Mouse (Mus musculus): Measurements from ENCODE around the gene Lman1l. TPM values are rescaled to one million over a fixed set of nuclear protein-coding genes. Genes with fewer than 3 reads are reported as not detected.

Lman1l gene
- not detected in 2 replicates for polyA plus RNA-seq (2012; rRNA removed)

GRCm38 (mm10) chr9:57620674-57621073, at the start of gene Lman1l:
Gene Lman1l (minus strand): TSS chr9:57620774.

DNA sequence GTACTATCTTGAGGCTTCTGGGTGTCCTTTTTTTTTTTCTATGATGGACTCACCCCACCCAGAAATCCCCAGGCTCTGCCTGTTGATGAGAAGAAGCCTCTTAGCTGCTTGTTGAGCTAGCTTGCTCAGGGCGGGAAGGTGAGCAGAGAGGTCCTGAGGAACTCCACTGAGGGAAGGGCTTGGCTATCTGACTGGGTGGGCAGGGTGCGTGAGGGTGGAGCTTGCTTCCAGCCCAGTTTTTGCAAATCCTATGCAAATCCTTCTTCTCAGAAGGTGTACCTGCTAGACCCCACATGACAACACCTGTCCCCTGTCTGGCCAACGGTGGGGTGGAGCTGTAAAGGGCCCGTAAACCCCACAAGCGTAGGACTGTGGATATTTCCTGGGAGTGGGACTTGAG, 32.7 kb upstream of the Lman1l start, which contains the start of gene Csk:
Gene Csk, minus strand, starts transcription at position 349 of the 400 bp plus-strand sequence.

DNA sequence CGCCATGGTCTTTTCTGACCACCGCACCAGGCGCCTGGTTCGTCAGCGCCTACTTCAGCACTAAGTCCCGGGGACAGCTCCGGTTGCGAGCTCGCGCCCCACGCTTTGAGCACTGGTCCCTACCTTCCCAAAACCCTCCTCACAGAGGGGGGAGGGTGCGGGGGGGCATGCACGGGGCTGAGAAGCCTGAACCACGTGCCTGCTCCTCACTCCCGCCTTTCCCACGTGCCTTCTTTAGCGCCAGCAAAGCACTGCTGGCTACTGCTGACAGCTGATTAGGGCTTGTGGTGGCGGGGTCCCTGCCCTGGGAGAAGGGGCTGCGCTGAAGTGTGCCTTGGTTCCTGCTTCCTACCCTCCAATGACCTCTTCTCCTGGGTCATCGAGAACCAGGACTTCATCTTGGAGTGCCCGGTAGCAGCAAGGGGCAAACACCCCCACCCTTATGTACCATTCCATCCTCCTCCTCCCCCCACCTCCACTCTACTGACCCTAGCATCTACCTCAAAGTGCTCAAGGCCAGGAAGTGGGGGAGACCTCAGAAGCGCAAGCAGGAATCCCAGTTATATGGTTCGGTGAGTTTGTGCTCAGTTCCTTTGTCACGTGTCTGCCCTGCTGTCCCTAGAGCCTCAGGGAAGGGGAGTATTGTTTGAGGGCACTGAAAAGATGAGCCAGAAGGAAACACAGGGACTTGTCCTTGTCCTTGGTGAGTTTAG, 14.3 kb downstream of the Lman1l start, which contains the start of gene Cplx3:
Gene Cplx3, minus strand, starts transcription at position 143 of the 713 bp plus-strand sequence.

GRCm38 (mm10) chr9:57589224-57590126, 31.1 kb downstream of the Lman1l start, which contains the start of gene Ulk3:
Gene Ulk3 (plus strand): TSS chr9:57589452.

DNA sequence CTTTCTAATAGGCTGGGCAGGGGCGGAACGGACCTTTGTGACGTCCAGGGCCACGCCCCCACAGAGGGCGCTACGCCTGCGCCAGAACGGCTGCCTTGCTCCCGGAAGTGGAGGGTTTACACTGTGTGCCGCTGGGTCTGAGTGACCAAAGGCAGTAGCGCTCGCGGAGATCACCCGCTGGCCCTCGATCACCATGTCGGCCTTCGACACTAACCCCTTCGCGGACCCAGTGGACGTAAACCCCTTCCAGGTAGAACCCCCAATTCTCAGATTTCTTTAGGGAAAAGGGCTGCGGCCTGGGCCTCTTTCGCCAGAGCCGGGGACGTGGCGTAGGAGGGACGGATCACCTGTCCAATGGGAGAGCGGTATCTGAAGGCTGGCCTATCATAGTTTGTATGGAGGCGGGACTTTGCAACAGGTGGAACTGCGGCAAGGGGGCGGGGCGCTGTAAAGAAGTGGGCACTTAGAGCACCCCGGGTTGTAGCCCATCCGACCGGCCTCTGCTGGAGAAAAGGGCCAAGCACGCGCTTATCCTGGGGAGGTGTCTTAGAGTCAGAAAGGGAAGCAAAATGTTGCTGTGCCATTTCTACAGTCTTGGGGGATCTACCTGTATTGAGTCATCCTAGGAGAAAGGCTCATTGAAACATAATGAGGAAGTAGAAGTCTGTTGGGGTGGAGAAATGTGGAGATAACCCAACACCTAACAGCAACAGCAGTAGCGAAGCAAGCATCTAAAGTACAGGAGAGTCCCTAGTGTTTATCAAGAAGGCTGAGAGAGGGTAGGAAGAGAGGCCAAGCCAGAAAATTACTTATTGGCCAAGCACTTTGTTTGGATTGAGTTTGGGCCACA, 59.5 kb downstream of the Lman1l start, which contains the start of gene Scamp2:
Gene Scamp2, plus strand, starts transcription at position 83 of the 850 bp plus-strand sequence.

Other genes starting within 250 kb of the Lman1l start
- gene Ppcdc, start 180.7 kb downstream of the Lman1l start, polyA plus RNA-seq (2012; rRNA removed) = 10.2 and 11.9 TPM in 2 replicates
- 10.4 and 12.0 TPM in 2 replicates for gene Scamp5, start 152.7 kb downstream of the Lman1l start, polyA plus RNA-seq (2012; rRNA removed)
- 0.26 and 0.47 TPM in 2 replicates for gene Rpp25, start 116.7 kb downstream of the Lman1l start, polyA plus RNA-seq (2012; rRNA removed)
- 168 and 176 TPM in 2 replicates for gene Cox5a, start 99.5 kb downstream of the Lman1l start, polyA plus RNA-seq (2012; rRNA removed)
- gene Fam219b, start 83.2 kb downstream of the Lman1l start, polyA plus RNA-seq (2012; rRNA removed) = 2.4 and 2.6 TPM in 2 replicates
- gene Mpi, start 68.0 kb downstream of the Lman1l start, polyA plus RNA-seq (2012; rRNA removed) = 10.8 and 11.0 TPM in 2 replicates
- gene Scamp2, start 59.8 kb downstream of the Lman1l start, polyA plus RNA-seq (2012; rRNA removed) = 21.4 and 22.3 TPM in 2 replicates
- gene Ulk3, start 31.3 kb downstream of the Lman1l start, polyA plus RNA-seq (2012; rRNA removed) = 6.2 and 7.4 TPM in 2 replicates
- gene Cplx3, start 14.5 kb downstream of the Lman1l start, polyA plus RNA-seq (2012; rRNA removed) = not detected in 2 replicates
- gene Csk, start 32.9 kb upstream of the Lman1l start, polyA plus RNA-seq (2012; rRNA removed) = 24.2 and 25.1 TPM in 2 replicates
- gene Cyp1a2, start 62.9 kb upstream of the Lman1l start, polyA plus RNA-seq (2012; rRNA removed) = 1.4 and 1.8 TPM in 2 replicates
- gene Cyp1a1, start 67.2 kb upstream of the Lman1l start, polyA plus RNA-seq (2012; rRNA removed) = 0.13 and 0.59 TPM in 2 replicates
- 7.6 and 9.2 TPM in 2 replicates for gene Edc3, start 87.8 kb upstream of the Lman1l start, polyA plus RNA-seq (2012; rRNA removed)
- gene Clk3, start 145.1 kb upstream of the Lman1l start, polyA plus RNA-seq (2012; rRNA removed) = 91.3 and 101 TPM in 2 replicates
- 5.8 and 7.6 TPM in 2 replicates for gene Arid3b, start 216.0 kb upstream of the Lman1l start, polyA plus RNA-seq (2012; rRNA removed)

Data from liver, embryonic 18 days (tissue).